Mouse (Mus musculus) liver, embryonic 13.5 days (tissue): ENCODE measurements at regions not wholly inside any gene's neighbourhood (a gene's known extent, or its start where the extent isn't known, plus 50 kb on each side); places are given as distances from the start of the nearest gene placed in this dataset.

ENCODE experiments used
- ATAC-seq: fragments of 200-750 bp; cut with Nextera tagmentation; 2 replicates; pipeline ENCODE4 v1.8.0; 2017; ENCODE audit warnings: low read depth, mild to moderate bottlenecking, moderate number of reproducible peaks, moderate library complexity
- DNase-seq: peaks from one replicate; pipeline ENCODE4 v3.0.0; 2022
- H3K27ac ChIP-seq: fragments of 300-500 bp; sonication (generic); 2 replicates; pipeline ENCODE4 v1.5.1; 2015; ENCODE audit warnings: moderate library complexity, mild to moderate bottlenecking, inconsistent platforms
- H3K27me3 ChIP-seq: fragments of 300-500 bp; sonication (generic); 2 replicates; pipeline ENCODE4 v1.6.1; 2015; ENCODE audit warnings: mild to moderate bottlenecking, inconsistent platforms
- H3K36me3 ChIP-seq: fragments of 300-500 bp; sonication (generic); 2 replicates; pipeline ENCODE4 v1.6.1; 2015; ENCODE audit warnings: mild to moderate bottlenecking, inconsistent platforms
- H3K4me1 ChIP-seq: fragments of 300-500 bp; sonication (generic); replicated peaks from 2 replicates; pipeline ENCODE4 v1.6.1; 2015; ENCODE audit warnings: inconsistent platforms
- H3K4me2 ChIP-seq: fragments of 300-500 bp; sonication (generic); 2 replicates; pipeline ENCODE4 v1.6.1; 2015; ENCODE audit warnings: inconsistent platforms, mild to moderate bottlenecking, moderate library complexity
- H3K4me3 ChIP-seq: fragments of 300-500 bp; sonication (generic); replicated peaks from 2 replicates; pipeline ENCODE4 v1.5.1; 2015; ENCODE audit warnings: mild to moderate bottlenecking, inconsistent platforms
- H3K9ac ChIP-seq: fragments of 300-500 bp; sonication (generic); 2 replicates; pipeline ENCODE4 v1.6.1; 2015; ENCODE audit warnings: mild to moderate bottlenecking, inconsistent platforms
- H3K9me3 ChIP-seq: fragments of 300-500 bp; sonication (generic); replicated peaks from 2 replicates; pipeline ENCODE4 v1.6.1; 2016; ENCODE audit warnings: inconsistent platforms
- WGBS: fragments of 180-500 bp; shearing (Covaris S2); methylation state at CpG from one replicate; pipeline ENCODE4 v1.1.7; 2015; ENCODE audit not compliant: insufficient replicate concordance; 5-methylcytosine and 5-hydroxymethylcytosine counted together

DNA sequence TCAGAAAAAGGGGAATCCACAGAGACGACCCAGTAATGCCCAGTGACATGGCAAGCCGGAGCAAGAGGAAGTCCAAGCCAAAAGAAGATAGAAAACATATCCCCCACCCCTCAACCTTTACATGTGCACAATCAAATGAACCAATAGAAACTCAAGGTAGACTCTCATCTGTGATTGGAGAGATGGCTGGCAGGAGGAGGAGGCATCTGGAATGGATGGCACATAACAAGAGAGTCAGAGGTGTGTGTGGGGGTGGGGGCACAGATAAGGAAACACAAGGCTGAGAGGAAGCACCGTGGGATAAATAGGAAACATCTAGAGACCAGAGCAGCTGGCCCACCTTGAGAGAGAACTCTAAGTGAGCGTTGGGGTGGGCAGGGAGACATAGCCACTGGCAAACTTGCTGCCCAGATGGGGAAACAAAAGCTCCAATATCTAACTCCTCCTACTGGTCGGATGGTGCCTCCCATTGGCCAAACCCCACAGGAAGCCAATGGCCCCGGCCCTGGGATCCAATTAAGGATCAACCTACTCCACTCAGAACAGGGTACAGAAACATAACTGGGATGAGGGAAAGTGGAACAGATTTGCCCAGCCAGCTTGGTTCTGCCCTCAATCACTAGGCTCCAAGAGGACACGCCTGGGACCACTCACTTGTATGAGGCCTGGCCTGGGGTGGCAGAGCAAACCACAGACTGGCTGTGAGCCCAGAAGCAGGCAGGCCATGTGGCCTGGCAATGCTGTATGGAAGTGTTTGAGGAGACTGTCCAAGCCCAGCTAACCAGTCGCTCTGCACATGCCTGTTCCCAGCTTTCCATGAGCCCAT, 357.9 kb downstream of the Bcor start:
- H3K27ac ChIP-seq, result no peak overlapping the region
- H3K4me2 ChIP-seq, result no peak overlapping the region
- 31% methylated on average over 8 of the region's 8 CpGs for WGBS
- H3K4me1 ChIP-seq, result peaks cover 11% of the 10 kb centered on the region; the same call in 1 of the 2 replicates
- no peaks in the 10 kb centered on the region for H3K9me3 ChIP-seq
- H3K27me3 ChIP-seq, result peaks cover 27% of the 10 kb centered on the region
- no peaks in the 10 kb centered on the region for H3K36me3 ChIP-seq
- H3K4me3 ChIP-seq, result no peak overlapping the region
- no peak overlapping the region for H3K9ac ChIP-seq
- DNase-seq (no peak), ATAC-seq (no peak)

DNA sequence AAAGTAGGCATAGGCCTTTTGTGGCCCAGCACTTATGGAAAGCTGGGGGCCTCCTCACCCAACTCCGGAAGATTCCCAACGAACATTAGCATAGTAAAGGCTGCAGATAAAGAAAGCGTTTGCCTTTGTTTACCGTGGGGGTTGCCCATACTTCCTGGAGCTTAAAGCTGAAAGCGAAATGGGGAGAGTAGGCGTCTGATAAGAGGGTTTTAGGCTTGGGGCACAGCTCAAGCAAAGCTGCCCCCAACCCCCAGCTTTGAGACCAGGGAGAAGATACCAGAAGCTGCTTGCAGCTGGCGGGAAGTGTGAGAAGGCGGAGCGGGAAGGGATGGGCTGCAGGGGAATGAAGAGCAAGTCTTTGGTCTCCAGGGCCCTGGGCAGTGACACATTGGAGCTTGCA, 356.9 kb downstream of the Bcor start:
- H3K4me3 ChIP-seq, result no peak overlapping the region

DNA sequence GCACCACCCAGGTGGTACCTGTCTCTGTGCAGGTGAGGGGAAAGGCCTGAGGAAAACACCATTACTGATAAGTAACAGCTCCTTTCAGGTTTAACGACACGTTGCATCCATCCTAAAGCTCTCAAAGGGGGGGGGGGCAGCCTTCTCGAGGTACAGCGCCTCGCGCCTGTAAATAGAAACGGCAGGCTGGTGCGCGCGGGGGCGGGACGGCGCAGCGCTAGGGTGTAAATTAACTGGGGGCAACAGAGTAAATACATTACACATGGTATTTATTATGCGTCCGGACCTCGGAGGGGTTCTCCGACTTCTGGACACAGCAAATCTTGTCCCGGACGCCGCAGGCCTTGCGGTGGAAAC, 353.3 kb downstream of the Bcor start:
- peak overlapping the region; percentile 68 for H3K4me2 ChIP-seq
- no peak overlapping the region for H3K27ac ChIP-seq
- WGBS, result 12% methylated on average over 22 of the region's 22 CpGs
- peaks cover 15% of the 10 kb centered on the region; the same call in 1 of the 2 replicates for H3K4me1 ChIP-seq
- H3K36me3 ChIP-seq, result no peaks in the 10 kb centered on the region
- H3K9ac ChIP-seq, result peak overlapping the region; percentile 33; the same call in 1 of the 2 replicates
- ATAC-seq, result no peak
- H3K9me3 ChIP-seq, result no peaks in the 10 kb centered on the region
- no peak for DNase-seq
- peak overlapping the region; percentile 50 for H3K4me3 ChIP-seq
- peaks cover 50% of the 10 kb centered on the region for H3K27me3 ChIP-seq

More for the DNA sequence above, 356.9 kb downstream of the Bcor start:
- ATAC-seq (no peak), DNase-seq (no peak)
- H3K27me3 ChIP-seq, result peaks cover 36% of the 10 kb centered on the region
- H3K4me1 ChIP-seq, result peaks cover 15% of the 10 kb centered on the region; the same call in 1 of the 2 replicates
- H3K27ac ChIP-seq, result no peak overlapping the region
- no peaks in the 10 kb centered on the region for H3K9me3 ChIP-seq
- 14% methylated on average over 9 of the region's 9 CpGs for WGBS
- H3K4me2 ChIP-seq, result no peak overlapping the region
- no peaks in the 10 kb centered on the region for H3K36me3 ChIP-seq
- H3K9ac ChIP-seq, result no peak overlapping the region

DNA sequence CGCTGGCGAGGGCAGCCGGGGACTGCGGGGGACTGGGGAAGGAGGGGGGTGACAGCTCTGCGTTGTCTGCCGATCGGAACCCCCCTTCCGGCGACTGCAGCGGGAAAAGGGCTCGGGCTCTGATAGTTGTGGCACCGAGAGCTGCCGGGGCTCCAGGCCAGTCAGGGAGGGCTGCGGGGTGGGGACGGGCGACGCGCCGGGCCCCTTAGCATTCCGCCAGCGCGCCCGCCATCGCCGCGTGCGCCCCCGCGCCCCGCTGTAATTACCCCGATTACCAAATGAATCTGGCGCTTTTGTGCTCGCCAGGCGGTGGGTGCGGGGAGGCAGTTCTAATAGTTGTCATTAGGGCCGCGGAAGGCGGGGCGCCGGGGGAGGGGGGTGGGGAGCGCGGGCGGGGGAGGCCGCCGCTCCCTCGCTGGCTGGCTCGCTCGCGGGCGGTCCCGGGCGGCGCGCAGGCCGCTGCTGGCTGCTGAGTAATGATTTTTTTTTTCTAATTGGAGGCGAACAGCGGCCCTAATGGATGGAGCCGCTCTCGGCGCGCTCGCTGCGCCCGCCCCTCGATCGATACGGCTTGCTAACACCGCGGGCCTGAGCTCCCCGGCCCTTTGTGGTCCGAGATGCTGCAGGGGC, 352.8 kb downstream of the Bcor start:
- Histone ChIP-seq H3K36me3 (no peaks in the 10 kb centered on the region), H3K4me2 (peak overlapping the region; percentile 68), H3K9me3 (no peaks in the 10 kb centered on the region), H3K9ac (peak overlapping the region; percentile 33; the same call in 1 of the 2 replicates), H3K27ac (no peak overlapping the region), H3K4me1 (peaks cover 15% of the 10 kb centered on the region; the same call in 1 of the 2 replicates), H3K4me3 (peak overlapping the region; percentile 50), H3K27me3 (peaks cover 50% of the 10 kb centered on the region)
- 5% methylated on average over 61 of the region's 71 CpGs for WGBS
- ATAC-seq (peak; percentile 45; the same call in 1 of the 2 replicates), DNase-seq (no peak)

DNA sequence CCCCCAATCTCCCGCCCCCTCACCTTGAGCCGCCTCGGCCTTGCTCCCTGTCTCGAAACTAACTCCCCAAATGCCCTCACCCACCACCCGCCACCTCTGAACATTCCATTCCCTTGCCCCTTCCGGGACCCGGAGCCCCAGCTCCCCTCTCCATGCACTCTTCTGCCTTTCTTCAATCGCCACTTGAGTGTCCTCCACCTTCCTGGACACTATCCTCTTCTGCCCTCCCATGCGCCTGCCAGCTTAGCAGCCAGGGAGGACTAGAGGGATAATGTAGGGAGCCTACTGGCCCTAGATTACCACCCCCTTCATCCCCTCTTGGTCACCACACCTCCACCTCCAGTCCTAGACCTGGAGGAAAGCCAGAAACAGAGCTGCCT, 352.3 kb downstream of the Bcor start:
- H3K4me2 ChIP-seq, result peak overlapping the region; percentile 68
- H3K27me3 ChIP-seq, result peaks cover 50% of the 10 kb centered on the region
- ATAC-seq (no peak), DNase-seq (no peak)
- H3K27ac ChIP-seq, result no peak overlapping the region
- peaks cover 11% of the 10 kb centered on the region; the same call in 1 of the 2 replicates for H3K4me1 ChIP-seq
- H3K4me3 ChIP-seq, result peak overlapping the region; percentile 50
- H3K9ac ChIP-seq, result no peak overlapping the region
- H3K9me3 ChIP-seq, result no peaks in the 10 kb centered on the region
- H3K36me3 ChIP-seq, result no peaks in the 10 kb centered on the region
- 15% methylated on average over 9 of the region's 9 CpGs for WGBS

DNA sequence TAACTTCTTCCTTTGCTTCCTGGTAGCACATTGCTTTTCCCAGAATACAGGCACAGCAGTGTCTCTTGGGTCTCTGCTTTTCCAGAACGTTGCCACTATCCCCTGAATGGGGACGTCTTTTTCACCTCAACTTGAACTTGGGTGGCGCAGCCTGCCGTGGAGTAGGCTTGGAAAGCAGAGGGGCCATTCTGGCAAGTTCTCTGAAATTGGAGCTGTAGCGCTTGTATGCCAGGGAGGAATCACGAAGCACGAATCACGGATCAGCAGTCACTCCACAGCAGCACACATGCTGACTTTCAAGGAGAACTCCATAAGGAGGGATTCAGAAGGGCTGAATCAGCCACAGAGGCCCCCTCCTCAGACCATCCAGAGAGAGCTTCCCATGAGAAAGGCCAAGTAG, 351.2 kb downstream of the Bcor start:
- Histone ChIP-seq H3K4me3 (no peak overlapping the region), H3K4me1 (0 out of 2 replicates have a peak, but pooled peaks cover 4% of the 10 kb centered on the region), H3K27me3 (peaks cover 50% of the 10 kb centered on the region), H3K27ac (no peak overlapping the region), H3K4me2 (no peak overlapping the region), H3K36me3 (no peaks in the 10 kb centered on the region), H3K9me3 (no peaks in the 10 kb centered on the region), H3K9ac (no peak overlapping the region)
- 68% methylated on average over 8 of the region's 8 CpGs for WGBS
- DNase-seq (no peak), ATAC-seq (no peak)

DNA sequence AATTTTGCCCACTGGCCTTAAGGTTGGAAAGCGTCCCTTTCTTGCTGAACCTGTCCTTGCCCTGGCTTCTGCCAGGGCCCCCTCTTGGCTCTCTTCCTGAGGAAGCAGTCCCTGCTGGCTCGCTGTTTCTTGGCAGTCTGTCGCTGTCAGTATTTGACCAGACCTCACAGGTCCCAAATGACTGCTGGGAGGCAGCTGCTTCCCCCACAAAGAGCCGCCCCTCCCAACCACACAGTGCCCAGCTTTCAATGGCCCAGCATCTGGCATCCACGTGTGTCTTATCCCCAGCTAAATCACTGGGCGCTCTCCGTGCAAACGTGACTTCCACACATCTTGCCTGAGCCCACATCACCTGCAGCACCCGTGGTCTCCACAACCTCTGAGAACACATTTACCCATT, 345.3 kb downstream of the Bcor start:
- DNase-seq, result no peak
- Histone ChIP-seq H3K4me1 (no peaks in the 10 kb centered on the region), H3K27me3 (no peaks in the 10 kb centered on the region), H3K4me3 (no peak overlapping the region), H3K9ac (no peak overlapping the region), H3K9me3 (no peaks in the 10 kb centered on the region), H3K36me3 (no peaks in the 10 kb centered on the region), H3K27ac (no peak overlapping the region), H3K4me2 (no peak overlapping the region)
- 36% methylated on average over 9 of the region's 9 CpGs for WGBS
- no peak for ATAC-seq

DNA sequence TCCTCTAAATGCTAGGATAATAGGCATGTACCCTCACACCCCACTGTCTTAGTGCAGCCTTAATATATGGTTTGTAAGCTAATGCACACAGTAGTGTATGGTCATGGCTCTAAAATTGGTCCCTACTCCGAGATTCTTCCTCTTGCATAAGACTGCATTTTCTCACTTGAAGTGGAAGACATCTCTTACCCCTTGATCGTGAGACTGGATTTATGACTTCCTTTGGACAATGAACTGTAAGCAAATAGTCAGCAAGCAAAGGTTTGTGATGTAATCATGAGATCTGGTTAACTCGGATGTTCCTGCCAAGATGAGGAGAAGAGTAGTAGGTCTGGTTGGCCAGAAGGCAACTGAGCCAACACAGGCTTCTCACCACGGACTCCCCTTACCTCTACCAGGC, 344.3 kb downstream of the Bcor start:
- Histone ChIP-seq H3K27me3 (no peaks in the 10 kb centered on the region), H3K4me1 (no peaks in the 10 kb centered on the region), H3K27ac (no peak overlapping the region), H3K9ac (no peak overlapping the region), H3K36me3 (no peaks in the 10 kb centered on the region), H3K4me3 (no peak overlapping the region), H3K9me3 (no peaks in the 10 kb centered on the region), H3K4me2 (no peak overlapping the region)
- DNase-seq, result no peak
- WGBS, result 49% methylated on average over 4 of the region's 4 CpGs
- ATAC-seq, result no peak

DNA sequence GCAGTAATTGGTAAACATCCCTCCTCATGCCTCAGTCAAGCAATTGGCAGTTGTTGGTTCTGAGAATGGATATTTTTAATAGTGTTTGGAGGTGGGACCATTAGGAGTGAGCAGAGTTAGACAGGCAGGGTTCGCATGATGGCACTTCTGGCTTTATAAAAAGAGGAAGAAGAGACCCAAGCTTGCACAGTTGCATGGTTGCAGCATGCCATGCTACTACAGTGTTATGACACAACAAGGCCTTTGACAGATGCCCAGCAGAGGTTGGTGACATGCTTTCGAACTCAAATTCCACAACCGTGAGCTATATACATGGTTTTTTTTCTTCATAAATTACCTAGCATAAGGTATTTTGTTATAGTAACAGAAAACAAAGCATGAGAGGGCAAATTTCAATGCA, 341.5 kb downstream of the Bcor start:
- Histone ChIP-seq H3K4me3 (no peak overlapping the region), H3K27me3 (no peaks in the 10 kb centered on the region), H3K27ac (no peak overlapping the region), H3K9me3 (no peaks in the 10 kb centered on the region), H3K9ac (no peak overlapping the region), H3K36me3 (no peaks in the 10 kb centered on the region), H3K4me2 (no peak overlapping the region), H3K4me1 (no peaks in the 10 kb centered on the region)
- no peak for DNase-seq
- ATAC-seq, result no peak
- WGBS, result 68% methylated on average over 3 of the region's 3 CpGs

DNA sequence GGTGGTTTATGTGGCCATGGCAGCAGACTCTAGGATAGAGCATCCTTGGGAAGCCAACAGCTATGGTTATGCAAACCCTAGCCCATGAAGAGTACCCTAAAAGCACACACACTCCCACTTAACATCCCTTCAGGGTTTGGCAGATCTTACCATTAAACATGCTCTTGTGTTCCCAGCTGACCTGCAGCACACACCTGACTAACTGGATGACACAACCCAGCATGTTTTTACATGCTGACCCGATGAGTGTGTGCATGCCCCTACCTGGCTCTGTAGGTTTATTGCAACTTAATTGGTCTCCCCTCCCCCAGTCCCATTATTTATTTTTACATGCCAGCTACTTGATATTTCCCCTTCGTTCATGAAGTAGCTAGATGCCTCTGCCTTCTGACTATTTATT, 339.0 kb downstream of the Bcor start:
- Histone ChIP-seq H3K27ac (no peak overlapping the region), H3K36me3 (no peaks in the 10 kb centered on the region), H3K27me3 (no peaks in the 10 kb centered on the region), H3K4me1 (no peaks in the 10 kb centered on the region), H3K9ac (no peak overlapping the region), H3K4me3 (no peak overlapping the region), H3K9me3 (no peaks in the 10 kb centered on the region), H3K4me2 (no peak overlapping the region)
- ATAC-seq (no peak), DNase-seq (no peak)
- WGBS, result 58% methylated on average over 2 of the region's 2 CpGs

DNA sequence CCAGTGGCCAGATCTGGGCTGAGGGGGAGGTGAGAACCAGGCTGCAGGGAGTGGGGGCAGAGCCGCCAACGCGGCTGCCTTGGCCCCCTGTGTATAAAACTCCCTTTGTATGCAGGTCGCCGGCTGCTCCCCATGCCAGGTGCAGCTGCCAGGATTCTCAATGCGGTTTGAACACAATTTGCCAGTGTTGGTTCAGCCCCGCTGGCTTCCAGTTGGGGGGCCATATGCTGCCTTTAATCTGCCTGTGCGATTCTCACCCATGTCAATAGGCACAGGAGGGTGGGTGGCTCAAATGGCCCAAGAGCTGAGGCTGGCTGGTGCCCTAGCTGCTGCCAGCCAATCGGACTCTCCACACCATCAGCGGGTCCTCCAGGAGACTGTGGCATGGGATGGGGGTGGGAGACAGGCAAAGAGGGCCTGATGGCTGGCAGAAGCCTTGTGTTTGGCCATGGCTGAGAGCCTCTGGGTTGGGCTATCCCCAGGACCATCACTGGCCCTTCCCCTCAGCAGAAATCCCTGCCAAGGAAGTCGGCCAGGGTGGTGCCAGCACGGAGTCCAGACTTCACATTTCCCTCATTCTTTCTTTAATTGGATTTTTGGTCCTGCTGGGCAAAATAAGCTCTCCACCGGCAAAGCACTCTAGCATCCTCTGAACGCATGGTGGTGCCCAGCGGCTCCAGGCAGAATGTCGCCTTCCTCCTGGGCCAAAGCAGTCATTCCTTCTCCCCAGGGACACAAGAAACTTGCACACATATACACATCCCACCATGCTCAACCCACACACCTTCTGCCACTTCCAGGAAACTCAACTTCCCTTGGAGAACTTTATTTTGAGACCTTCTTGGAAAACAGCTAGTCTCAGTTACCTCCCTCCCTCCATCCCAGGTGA, 338.0 kb downstream of the Bcor start:
- no peak for DNase-seq
- Histone ChIP-seq H3K9me3 (no peaks in the 10 kb centered on the region), H3K27me3 (no peaks in the 10 kb centered on the region), H3K4me2 (no peak overlapping the region), H3K9ac (no peak overlapping the region), H3K27ac (no peak overlapping the region), H3K4me1 (no peaks in the 10 kb centered on the region), H3K4me3 (no peak overlapping the region), H3K36me3 (no peaks in the 10 kb centered on the region)
- 67% methylated on average over 16 of the region's 16 CpGs for WGBS
- ATAC-seq, result no peak
